Mouse (Mus musculus) ovary, adult 18-20 months (tissue): ENCODE data around the gene Rasgef1c.

Experiments
- DNase-seq: peaks from one replicate; pipeline ENCODE4 v3.0.0; 2022; ENCODE audit warnings: low spot score, mixed read lengths

Rasgef1c gene

GRCm38 (mm10) chr11:49926183-49926582, 24.5 kb downstream of the Rasgef1c start:
- DNase-seq: no peak

GRCm38 (mm10) chr11:49927169-49927568, 25.5 kb downstream of the Rasgef1c start:
- DNase-seq: no peak

- no peak for DNase-seq
These were observed 26.0 kb downstream of the Rasgef1c start for GRCm38 (mm10) chr11:49927670-49928069.

GRCm38 (mm10) chr11:49931037-49931625, 29.5 kb downstream of the Rasgef1c start:
- DNase-seq: no peak

GRCm38 (mm10) chr11:49931853-49932252, 30.2 kb downstream of the Rasgef1c start:
- no peak for DNase-seq

GRCm38 (mm10) chr11:49933811-49934210, 32.2 kb downstream of the Rasgef1c start:
- no peak for DNase-seq

GRCm38 (mm10) chr11:49934322-49934721, 32.7 kb downstream of the Rasgef1c start:
- DNase-seq: no peak

- DNase-seq: no peak
These were observed 34.8 kb downstream of the Rasgef1c start for GRCm38 (mm10) chr11:49936458-49936857.

GRCm38 (mm10) chr11:49937779-49938178, 36.1 kb downstream of the Rasgef1c start:
- no peak for DNase-seq

- no peak for DNase-seq
These were observed 36.9 kb downstream of the Rasgef1c start for GRCm38 (mm10) chr11:49938258-49939164.

- DNase-seq: no peak
These were observed 41.2 kb downstream of the Rasgef1c start for GRCm38 (mm10) chr11:49942841-49943240.

- no peak for DNase-seq
These were observed 42.3 kb downstream of the Rasgef1c start for GRCm38 (mm10) chr11:49943901-49944300.

- DNase-seq: no peak
These were observed 44.1 kb downstream of the Rasgef1c start for GRCm38 (mm10) chr11:49945726-49946125.

- DNase-seq: no peak
These were observed 48.2 kb downstream of the Rasgef1c start for GRCm38 (mm10) chr11:49949839-49950238.

GRCm38 (mm10) chr11:49953616-49954015, 52.0 kb downstream of the Rasgef1c start:
- DNase-seq: no peak

- DNase-seq: peak; percentile 32
These were observed 54.1 kb downstream of the Rasgef1c start for GRCm38 (mm10) chr11:49955577-49956261.

- DNase-seq: no peak
These were observed 56.4 kb downstream of the Rasgef1c start for GRCm38 (mm10) chr11:49958017-49958416.

- no peak for DNase-seq
These were observed 59.6 kb downstream of the Rasgef1c start for GRCm38 (mm10) chr11:49961098-49961740.

- DNase-seq: no peak
These were observed 63.7 kb downstream of the Rasgef1c start for GRCm38 (mm10) chr11:49965320-49965719.

GRCm38 (mm10) chr11:49969692-49970091, 68.1 kb downstream of the Rasgef1c start:
- DNase-seq: no peak

- no peak for DNase-seq
These were observed 72.2 kb downstream of the Rasgef1c start for GRCm38 (mm10) chr11:49973657-49974340.

- no peak for DNase-seq
These were observed 73.0 kb downstream of the Rasgef1c start for GRCm38 (mm10) chr11:49974675-49975074.
